Mouse (Mus musculus) cerebellum, adult 2 months (tissue): ENCODE measurements at regions not wholly inside any gene's neighbourhood (a gene's known extent, or its start where the extent isn't known, plus 50 kb on each side); places are given as distances from the start of the nearest gene placed in this dataset.

Experiments
- CTCF ChIP-seq: fragments of 200-500 bp; IDR thresholded peaks from 2 replicates; pipeline ENCODE4 v1.5.1; 2011; ENCODE audit warnings: low read depth, mild to moderate bottlenecking, control low read depth, low read length, moderate library complexity, borderline replicate concordance; ENCODE audit not compliant: insufficient read depth
- POLR2A ChIP-seq: fragments of 200-500 bp; IDR thresholded peaks from 2 replicates; pipeline ENCODE4 v1.6.1; 2011; ENCODE audit warnings: low read length, control low read depth, borderline replicate concordance; ENCODE audit not compliant: insufficient read depth

GRCm38 (mm10) chr3:9168955-9169354 lies 440.9 kb downstream of the Zfp704 start:
- no peak for TF ChIP-seq CTCF
- TF ChIP-seq POLR2A: no peak
